Mouse (Mus musculus) adrenal gland, postnatal 25 days (tissue): ENCODE results near the gene Olfr154. TPM values are rescaled to one million over a fixed set of nuclear protein-coding genes. Genes with fewer than 3 reads are reported as not detected.
"Not testable (repeated sequence)": the region's sequence is repeated elsewhere in the genome, so short reads cannot be mapped to it uniquely, and the experiment has no call there.

ENCODE experiments used
- DNase-seq: peaks from one replicate; pipeline ENCODE4 v3.0.0; 2021; ENCODE audit warnings: mixed read lengths
- long read RNA-seq: library from polyadenylated mRNA; stranded (forward); transcript quantifications from one replicate; pipeline ENCODE4 v2.0.0, GENCODE M21; 2021
- total RNA-seq: library from RNA; stranded (reverse); gene quantifications from 2 replicates; pipeline ENCODE4 v1.2.3, GENCODE M21; 2021

Gene Olfr154
- not detected in 2 replicates for total RNA-seq
- long read RNA-seq, result 0 reads

DNA sequence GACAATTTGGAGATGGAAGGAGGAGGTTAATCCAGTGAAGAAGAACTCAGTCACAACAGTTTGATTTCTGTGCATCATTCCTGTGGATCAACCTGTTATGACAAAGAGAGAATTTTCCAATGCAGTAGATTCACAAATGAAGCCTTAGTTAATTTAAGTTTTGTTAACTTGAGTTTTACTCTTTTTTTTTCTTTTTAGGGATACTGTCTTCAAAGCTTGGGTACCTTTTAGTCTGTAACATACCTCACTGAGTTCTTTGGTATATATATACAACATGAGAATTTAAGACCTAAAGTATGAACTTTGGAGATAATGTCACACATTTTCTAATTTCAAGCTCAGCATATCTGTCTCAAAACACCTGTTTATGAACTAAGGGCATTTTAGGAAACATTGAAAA is at the start of gene Olfr154:
Gene Olfr154 (minus strand): TSS at position 101 of the 400 bp plus-strand sequence.
- not testable (repeated sequence) for DNase-seq

- DNase-seq, result no peak
Measured at GRCm38 (mm10) chr2:85711159-85711558, 46.9 kb upstream of the Olfr154 start.

GRCm38 (mm10) chr2:85710680-85711079 is 46.4 kb upstream of the Olfr154 start:
- DNase-seq, result not testable (repeated sequence)

- no peak for DNase-seq
Measured at GRCm38 (mm10) chr2:85689131-85689530, 24.9 kb upstream of the Olfr154 start, which contains the start of gene Olfr1008. Olfr1008 (plus strand) TSS chr2:85689431.

- no peak for DNase-seq
Measured at GRCm38 (mm10) chr2:85678667-85679066, 14.4 kb upstream of the Olfr154 start, which contains the start of gene Olfr1006. Olfr1006 (minus strand) TSS chr2:85678767.

GRCm38 (mm10) chr2:85650604-85651003 is 13.7 kb downstream of the Olfr154 start, which contains the start of gene Olfr1002:
Olfr1002 (minus strand) TSS chr2:85650704.
- DNase-seq, result no peak

Other genes with a start within 250 kb of the Olfr154 start
- gene Olfr993, start 249.6 kb downstream of the Olfr154 start, total RNA-seq, result not detected in 2 replicates
- gene Olfr994, start 228.0 kb downstream of the Olfr154 start, total RNA-seq, result not detected in 2 replicates
- gene Olfr995, start 220.8 kb downstream of the Olfr154 start, total RNA-seq, result not detected in 2 replicates
- 0.38 and 0.39 TPM in 2 replicates for gene 4833423E24Rik, start 145.4 kb downstream of the Olfr154 start, total RNA-seq
- not detected in 2 replicates for gene Olfr996, start 85.2 kb downstream of the Olfr154 start, total RNA-seq
- gene Olfr998, start 75.5 kb downstream of the Olfr154 start, total RNA-seq, result not detected in 2 replicates
- gene Olfr1000, start 52.6 kb downstream of the Olfr154 start, total RNA-seq, result not detected in 2 replicates
- gene Olfr1002, start 13.8 kb downstream of the Olfr154 start, total RNA-seq, result not detected in 2 replicates
- not detected in 2 replicates for gene Olfr1006, start 14.3 kb upstream of the Olfr154 start, total RNA-seq
- gene Olfr1008, start 25.0 kb upstream of the Olfr154 start, total RNA-seq, result not detected in 2 replicates
- gene Olfr1009, start 51.0 kb upstream of the Olfr154 start, total RNA-seq, result 0.30 TPM in 1 of 2 replicates, not detected in the other
- gene Olfr1012, start 98.3 kb upstream of the Olfr154 start, total RNA-seq, result not detected in 2 replicates
- 0.06 TPM in 1 of 2 replicates, not detected in the other for gene Olfr1013, start 102.6 kb upstream of the Olfr154 start, total RNA-seq
- gene Olfr1014, start 108.3 kb upstream of the Olfr154 start, total RNA-seq, result 0.38 TPM in 1 of 2 replicates, not detected in the other
- gene Olfr1015, start 117.6 kb upstream of the Olfr154 start, total RNA-seq, result not detected in 2 replicates
- gene Olfr1016, start 138.1 kb upstream of the Olfr154 start, total RNA-seq, result not detected in 2 replicates
- not detected in 2 replicates for gene Olfr1018, start 154.0 kb upstream of the Olfr154 start, total RNA-seq
- not detected in 2 replicates for gene Olfr1019, start 181.0 kb upstream of the Olfr154 start, total RNA-seq
- not detected in 2 replicates for gene Olfr1020, start 182.6 kb upstream of the Olfr154 start, total RNA-seq
- gene Olfr1022, start 204.1 kb upstream of the Olfr154 start, total RNA-seq, result not detected in 2 replicates
- gene Olfr1023, start 221.2 kb upstream of the Olfr154 start, total RNA-seq, result not detected in 2 replicates
- not detected in 2 replicates for gene Olfr1024, start 240.6 kb upstream of the Olfr154 start, total RNA-seq